Mouse (Mus musculus) gastrocnemius, adult 18-20 months (tissue): ENCODE results near the gene Cfap70. TPM values are rescaled to one million over a fixed set of nuclear protein-coding genes. Genes with fewer than 3 reads are reported as not detected.

ENCODE experiments used
- DNase-seq: peaks from one replicate; pipeline ENCODE4 v3.0.0; 2021; ENCODE audit warnings: low spot score
- total RNA-seq, 2 experiments: library from RNA; stranded (reverse); gene quantifications; 2 replicates each; pipeline ENCODE4 v1.2.3; 2021

The Cfap70 gene
- total RNA-seq, 2 experiments from 2014 or later, result 0.14 to 0.19 TPM

DNA sequence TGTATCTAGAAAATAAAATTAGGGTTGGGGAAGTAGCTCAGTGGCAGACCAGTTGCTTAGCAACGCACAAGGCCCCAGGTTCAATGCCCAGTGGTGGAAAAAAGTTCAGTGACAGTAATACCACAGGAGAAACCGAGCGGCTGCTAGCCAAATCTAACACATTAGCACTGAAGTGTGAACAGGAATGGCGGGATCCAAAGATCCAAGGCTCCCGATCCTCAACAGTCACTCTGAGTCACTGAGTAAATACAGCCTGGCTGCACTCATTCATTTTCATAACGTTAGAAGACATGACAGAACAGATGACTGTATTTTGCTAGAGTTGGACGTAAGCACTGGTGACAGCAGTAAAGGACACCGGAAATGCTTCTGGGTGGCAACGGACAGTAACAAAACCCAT, 106.1 kb downstream of the Cfap70 start:
- DNase-seq, result no peak

Other genes starting within 250 kb of the Cfap70 start
- gene Kcnk16, start 183.0 kb downstream of the Cfap70 start, total RNA-seq, result not detected
- gene Nudt13, start 157.5 kb downstream of the Cfap70 start, total RNA-seq, result 10 to 100 TPM; 29.7 to 32.8 TPM
- 10 to 100 TPM; 33.1 to 36.1 TPM for gene Ecd, start 104.1 kb downstream of the Cfap70 start, total RNA-seq
- gene Fam149b, start 104.1 kb downstream of the Cfap70 start, total RNA-seq, result 10 to 100 TPM; 19.8 to 21.3 TPM
- gene Dnajc9, start 63.3 kb downstream of the Cfap70 start, total RNA-seq, result 10 to 100 TPM; 10.6 to 12.2 TPM
- 10 to 100 TPM; 50.8 to 54.9 TPM for gene Mrps16, start 58.6 kb downstream of the Cfap70 start, total RNA-seq
- gene Anxa7, start 27.9 kb upstream of the Cfap70 start, total RNA-seq, result 10 to 100 TPM; 47.7 to 72.8 TPM
- gene Mss51, start 44.7 kb upstream of the Cfap70 start, total RNA-seq, result 100 to 1,000 TPM; 236 to 409 TPM
- gene Ppp3cb, start 94.3 kb upstream of the Cfap70 start, total RNA-seq, result 100 to 1,000 TPM; 190 to 204 TPM
- 1 to 10 TPM; 3.1 to 5.1 TPM for gene Usp54, start 188.8 kb upstream of the Cfap70 start, total RNA-seq
- 1,000 to 10,000 TPM; 2,763 to 3,247 TPM for gene Myoz1, start 204.3 kb upstream of the Cfap70 start, total RNA-seq
- gene Synpo2l, start 216.1 kb upstream of the Cfap70 start, total RNA-seq, result 100 to 1,000 TPM; 141 to 171 TPM
- gene Sec24c, start 222.1 kb upstream of the Cfap70 start, total RNA-seq, result 10 to 100 TPM; 65.7 to 75.8 TPM
- 1 to 10 TPM; 1.8 to 2.1 TPM for gene Fut11, start 242.7 kb upstream of the Cfap70 start, total RNA-seq